Mouse (Mus musculus) T-helper 2 cell (primary cell): ENCODE measurements around the gene Wdr45.
"Not testable (repeated sequence)": the region's sequence is repeated elsewhere in the genome, so short reads cannot be mapped to it uniquely, and the experiment has no call there.

Experiments used
- in situ Hi-C: fragments of 300-600 bp; cut with MboI, MseI; formaldehyde crosslinking; loops from one replicate; pipeline ENCODE4 v1.15.1; 2025; ENCODE audit warnings: high pct_unique_total_duplicates

Wdr45 gene

DNA sequence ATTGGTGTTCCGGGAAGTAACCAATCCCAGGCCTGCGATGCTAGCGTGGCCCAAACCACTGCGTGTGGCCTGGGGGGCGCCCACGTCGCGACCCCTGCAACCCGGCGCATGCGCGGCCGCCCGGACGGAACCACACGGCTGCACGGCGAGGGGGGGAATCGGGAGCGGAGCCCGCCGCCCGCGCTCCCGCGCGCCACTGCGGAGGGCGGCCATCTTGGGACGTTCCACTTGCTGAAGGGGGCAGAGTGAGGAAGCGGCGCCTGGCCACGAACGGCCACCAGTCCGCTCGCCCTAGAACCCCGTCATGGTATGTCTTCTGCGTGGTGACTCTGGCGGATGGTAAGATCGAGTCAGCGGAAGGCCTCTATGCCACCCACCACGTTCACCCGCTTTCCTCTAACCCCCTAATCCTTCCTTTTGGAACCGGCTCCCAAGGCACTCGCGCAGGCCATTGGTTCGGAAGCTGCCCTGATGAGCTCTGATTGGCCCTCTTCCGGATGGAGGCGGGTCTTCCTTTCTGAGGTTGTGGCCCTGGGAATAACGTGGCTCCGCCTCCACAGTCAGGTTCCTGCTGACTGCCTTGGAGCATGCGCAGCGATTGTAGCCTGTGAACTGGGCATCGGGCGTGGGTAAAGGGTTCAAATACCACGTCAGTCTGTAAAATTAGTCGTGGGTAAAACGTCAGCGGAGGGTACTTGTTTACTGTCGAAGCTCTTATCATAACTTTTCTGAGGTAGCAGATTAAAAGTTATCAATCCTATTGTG lies at the start of gene Wdr45:
Wdr45 (plus strand) TSS at position 199 of the 765 bp plus-strand sequence.
- in situ Hi-C loops: not testable (repeated sequence)

DNA sequence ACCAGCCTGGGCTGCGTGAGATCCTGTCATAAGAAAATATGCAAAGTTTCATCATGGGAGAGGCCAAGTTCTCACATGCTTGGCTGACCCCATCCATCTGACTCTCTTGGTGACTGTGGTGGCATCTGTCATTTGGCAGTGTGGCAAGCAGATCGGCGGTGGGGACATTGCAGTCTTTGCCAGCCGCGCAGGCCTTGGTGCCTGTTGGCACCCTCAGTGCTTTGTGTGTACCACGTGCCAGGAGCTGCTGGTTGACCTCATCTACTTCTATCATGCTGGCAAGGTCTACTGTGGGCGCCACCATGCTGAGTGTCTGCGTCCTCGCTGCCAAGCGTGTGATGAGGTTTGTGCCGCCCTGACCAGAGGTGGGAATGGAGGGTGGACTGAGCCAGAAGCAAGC lies 49.3 kb upstream of the Wdr45 start:
- in situ Hi-C loops: no loop called here

DNA sequence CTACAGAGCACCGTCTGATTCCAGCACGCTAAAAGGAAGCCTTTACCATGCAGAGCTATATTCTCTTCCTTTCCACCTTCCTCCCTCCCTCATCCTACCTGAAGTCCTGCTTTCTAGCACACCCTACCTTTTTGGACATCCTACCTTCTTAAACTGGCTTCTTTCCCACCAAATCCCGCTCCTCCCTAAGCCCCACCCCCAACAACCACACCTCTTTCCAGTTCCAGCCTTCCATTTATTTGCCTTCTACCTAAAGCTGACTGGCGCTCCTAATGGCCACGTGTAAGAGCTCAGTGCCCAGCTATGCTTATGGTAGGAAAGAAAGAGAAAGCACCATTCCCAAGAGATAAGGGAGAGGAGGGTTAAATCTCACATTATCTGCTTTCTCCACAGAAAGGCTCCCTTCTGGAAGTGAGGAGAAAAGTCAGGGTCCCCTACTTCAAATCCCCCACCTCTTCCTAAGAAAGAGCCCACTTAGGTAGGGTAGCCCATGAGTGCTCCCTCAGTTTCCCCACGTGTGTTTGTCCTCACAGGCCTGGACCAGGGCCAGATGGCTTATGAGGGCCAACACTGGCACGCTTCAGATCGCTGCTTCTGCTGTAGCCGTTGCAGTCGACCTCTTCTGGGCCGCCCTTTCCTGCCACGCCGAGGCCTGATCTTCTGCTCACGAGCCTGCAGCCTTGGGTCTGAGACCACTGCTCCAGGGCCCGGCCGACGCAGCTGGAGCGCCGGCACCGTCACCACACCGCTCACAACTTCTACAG lies 48.2 kb upstream of the Wdr45 start:
- in situ Hi-C loops: no loop called here

DNA sequence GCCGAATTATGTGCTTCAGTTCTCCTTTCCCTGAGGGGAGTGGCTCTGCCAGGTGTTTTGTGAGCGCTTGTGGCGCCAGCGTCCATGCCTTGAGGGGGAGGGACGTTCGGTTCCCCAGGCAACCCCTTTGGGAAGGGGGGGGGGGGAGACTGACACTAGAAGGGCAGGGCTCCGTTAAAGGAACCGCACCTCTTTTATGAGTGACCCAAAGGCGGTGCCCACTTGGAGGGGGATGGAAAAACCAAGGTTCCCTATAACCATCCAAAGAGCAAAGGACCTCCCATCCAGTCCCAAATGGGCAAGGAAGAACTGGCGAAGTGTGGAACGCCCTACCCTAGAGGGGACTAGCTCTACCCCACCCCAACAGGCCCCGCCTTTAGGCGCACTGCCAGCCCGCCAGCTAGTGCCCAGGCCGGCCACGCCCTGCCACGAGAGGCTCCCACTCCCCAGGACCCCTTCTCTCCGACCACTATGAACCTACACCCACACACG lies 43.7 kb upstream of the Wdr45 start:
- in situ Hi-C loops: no loop called here

DNA sequence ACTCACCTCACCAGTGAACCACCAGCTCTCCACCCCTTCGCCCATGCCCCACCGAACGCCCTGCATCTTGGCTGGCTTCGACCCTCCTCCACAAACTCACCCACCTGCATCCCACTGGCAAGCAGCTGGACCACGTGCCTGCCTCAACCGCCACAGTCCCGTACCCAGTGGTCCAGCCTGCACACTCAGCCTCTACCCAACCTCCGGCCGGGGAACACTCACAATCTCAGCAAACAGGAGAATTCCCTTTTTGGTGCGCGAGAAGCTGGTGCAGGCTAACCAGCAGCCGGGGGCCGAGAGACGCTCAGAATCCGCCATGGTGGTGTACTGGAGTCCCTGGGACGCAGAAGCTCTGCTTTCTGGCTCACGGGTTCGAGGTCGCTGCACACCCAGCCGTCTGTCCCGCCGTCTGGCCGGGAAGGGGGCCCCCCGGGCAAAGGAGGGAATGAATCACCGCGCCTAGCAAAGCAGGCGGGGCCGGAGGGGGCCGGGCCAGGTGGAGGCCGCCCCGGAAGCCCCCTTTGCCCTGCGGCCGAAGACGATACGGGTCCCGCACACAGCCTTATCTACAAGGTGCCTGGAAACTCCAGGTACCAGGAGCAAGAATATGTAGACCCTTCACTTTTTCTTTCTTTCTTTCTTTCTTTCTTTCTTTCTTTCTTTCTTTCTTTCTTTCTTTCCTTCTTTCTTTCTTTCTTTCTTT lies 43.1 kb upstream of the Wdr45 start, which contains the start of gene Plp2:
Plp2 (minus strand) TSS at position 470 of the 703 bp plus-strand sequence.
- in situ Hi-C loops: no loop called here

DNA sequence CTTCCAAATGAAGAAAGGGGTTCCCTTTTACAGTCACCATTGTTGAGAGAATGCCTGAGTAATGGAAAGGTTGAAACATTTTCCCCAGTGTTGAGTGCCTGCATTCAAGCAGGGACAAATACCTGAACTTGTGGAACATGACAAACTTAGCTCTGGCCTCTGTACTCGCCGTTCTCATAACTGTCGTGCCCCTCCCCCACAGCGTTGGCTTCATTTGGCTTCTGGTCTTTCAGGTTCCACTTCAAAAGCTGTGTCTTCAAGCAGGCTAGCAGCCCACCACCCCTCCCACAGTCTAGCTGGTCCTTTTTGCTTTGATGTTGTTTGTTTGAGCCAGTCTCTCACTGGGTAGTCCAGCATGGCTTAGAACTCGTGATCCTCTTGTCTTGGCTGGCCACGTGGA lies 41.4 kb upstream of the Wdr45 start:
- in situ Hi-C loops: no loop called here

DNA sequence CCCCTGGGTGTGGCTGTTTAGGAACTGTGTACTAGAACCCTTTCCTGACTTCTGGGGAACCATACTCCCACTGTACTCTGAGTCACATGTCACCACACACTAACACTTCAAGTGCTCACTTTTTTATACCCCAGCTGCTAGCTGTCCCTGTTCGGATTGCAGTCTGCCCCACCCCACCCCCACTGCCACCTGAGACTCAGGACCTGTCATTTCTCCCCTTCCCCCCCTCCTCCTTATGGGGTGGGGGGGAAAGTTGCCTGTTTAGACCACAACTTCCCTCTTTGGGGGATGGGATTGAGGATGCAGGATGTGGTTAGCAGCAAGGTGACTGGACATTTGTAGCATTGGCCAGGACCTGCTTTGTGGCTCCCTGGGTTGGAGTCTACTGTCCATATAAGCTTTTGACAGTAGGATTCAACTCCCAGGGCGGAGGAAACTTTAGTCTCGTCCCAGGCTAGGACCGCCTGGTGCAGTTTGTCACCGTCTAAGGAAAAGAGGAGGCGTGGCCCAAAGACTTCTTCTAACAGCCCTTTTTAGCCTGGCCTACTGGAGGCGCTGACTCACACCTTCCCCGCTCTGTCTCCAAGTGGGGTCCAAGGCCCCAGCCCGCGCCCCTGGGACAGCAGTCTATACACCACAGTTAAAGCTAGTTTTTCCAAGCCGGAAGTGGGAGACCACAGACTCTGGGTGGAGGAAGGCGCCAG lies 40.4 kb upstream of the Wdr45 start:
- in situ Hi-C loops: no loop called here

DNA sequence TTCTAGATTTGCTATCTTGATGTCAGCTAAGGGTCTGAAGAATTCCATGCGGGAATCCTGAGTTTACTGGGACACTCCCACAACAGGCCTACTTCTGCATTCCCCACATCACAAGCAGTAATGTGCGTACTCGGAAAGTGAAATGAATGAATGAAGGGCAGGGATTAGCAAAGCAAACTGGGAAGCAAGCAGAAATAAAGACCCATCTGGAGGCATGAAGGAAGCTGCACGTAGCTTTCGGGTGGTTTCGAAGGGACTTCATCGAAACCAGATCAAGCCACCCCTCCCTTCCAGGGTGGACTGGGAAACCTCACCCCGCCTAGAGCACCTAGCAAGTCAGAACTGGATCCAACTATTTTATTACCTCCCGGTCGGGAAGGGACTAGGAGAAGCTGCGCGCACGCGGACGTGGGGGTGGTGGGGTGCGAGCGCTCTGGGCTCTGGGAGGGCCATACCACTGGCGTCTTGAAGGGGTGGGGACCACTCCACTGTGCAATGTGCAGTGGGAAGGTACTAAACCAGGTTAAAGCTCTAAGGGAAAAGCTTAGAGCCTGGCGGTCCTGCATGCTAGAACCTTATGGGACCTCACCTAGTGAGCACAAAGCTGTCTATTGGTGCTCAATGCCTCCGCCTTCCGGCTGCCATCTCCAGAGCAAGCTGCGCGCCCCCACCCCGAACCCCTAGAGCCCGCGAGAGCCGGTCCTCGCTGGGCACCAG lies 39.7 kb upstream of the Wdr45 start:
- in situ Hi-C loops: no loop called here

DNA sequence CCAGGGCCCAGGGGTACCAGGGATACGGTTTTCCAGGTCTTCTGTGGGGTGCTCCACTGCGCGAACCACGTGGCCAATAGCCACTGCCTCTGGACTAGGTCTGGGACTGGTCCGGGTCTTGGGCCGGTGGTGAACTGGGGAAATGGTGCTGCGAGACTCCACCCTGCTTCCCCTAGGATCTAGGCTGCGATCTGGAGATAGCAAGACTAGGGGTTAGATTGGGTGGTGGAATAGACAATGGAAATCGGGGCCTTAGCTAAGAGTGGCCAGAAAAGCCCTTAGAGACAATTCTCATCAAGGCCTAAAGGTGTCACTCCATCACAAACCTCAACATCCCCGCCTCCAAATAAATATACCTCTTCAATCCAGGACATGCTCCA lies 39.1 kb upstream of the Wdr45 start:
- in situ Hi-C loops: loop anchor here (5.0 kb wide), 1 partner anchor 33 kb away; no protein-coding TSS in a partner anchor

DNA sequence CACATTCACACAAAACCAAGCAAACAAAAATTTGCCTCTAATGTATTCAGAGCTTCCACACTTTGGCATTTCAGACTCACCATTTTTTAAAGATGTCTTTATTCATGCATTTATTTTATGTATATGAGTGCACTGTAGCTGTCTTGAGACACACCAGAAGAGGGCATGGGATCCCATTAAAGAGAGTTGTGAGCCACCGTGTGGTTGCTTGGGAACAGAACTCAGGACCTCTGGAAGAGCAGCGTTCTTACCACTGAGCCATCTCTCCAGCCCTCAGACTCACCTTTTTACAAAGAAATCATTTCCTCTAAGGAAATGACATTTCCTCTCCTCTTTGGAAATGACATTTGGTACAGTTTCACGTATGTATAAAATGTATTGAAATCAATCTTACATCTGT lies 35.1 kb upstream of the Wdr45 start:
- in situ Hi-C loops: loop anchor here (5.0 kb wide), 1 partner anchor 37 kb away; no protein-coding TSS in a partner anchor

DNA sequence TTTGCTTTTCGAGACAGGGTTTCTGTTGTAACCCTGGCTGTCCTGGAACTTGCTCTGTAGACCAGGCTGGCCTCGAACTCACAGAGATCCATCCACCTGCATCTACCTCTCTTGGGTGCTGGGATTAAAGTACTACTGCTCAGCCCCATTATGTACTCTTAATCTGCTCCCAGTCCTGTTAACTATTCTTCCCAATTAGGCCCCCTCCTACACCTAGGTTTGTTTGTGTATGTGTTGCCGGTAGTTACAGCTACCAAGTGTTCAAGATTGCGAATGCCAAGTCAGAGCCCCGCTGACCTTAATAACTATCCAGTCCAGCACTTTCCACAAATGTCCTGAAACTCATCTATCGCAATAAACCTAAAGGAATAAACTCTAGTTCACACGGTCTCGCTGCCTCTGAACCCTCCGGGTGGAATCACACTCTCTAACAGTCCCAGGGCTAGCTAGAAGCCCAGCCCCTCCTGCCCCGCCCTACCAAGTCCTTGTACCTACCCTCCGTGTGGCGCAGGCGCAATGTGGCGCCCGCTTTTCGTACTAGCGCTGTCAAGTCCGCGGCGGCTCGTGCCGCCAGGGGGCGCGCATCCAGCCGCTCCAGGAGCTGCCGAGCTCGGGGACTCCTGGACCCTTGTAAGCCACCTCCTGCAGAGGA lies 34.6 kb upstream of the Wdr45 start:
- in situ Hi-C loops: loop anchor here (5.0 kb wide), 1 partner anchor 37 kb away; no protein-coding TSS in a partner anchor

DNA sequence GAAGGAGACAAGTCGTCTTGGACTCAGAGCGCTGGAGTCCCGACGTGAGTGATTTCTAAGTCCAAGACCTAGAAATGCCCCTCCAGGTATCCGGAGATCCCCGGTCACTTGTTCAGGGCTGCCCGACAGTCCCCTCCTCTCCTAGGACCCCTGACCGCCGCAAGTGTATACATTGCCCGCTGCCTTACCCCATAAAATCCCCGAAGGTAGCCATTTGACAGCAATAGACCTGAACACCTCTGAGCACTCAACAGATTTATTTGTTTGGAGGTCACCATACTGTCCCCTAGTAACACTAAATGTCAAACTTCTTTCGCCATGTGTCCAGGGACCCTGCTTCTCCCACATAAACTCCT lies 34.1 kb upstream of the Wdr45 start:
- in situ Hi-C loops: no loop called here

DNA sequence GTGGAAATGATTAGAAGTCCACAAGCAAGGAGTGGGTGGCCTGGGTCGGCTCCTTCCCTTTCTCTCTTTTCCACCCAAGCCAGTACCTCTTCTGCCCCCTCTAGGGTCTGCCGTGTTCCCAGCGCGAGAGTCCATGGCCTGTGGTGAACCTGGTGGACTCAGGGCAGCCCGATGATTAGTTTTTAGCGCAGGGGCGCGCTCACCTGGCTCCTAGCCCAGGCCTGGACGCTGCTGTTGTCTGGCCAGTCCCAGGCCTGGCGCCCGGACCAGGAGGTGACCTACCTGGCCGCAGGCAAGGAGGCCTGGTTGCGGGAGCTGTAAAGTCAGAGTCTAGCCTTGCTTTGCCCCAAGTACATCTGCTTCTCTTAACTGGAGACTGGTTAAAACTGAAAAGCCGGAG lies 33.3 kb upstream of the Wdr45 start, which contains the start of gene Magix:
Magix (minus strand) TSS at position 388 of the 400 bp plus-strand sequence.
- in situ Hi-C loops: no loop called here

DNA sequence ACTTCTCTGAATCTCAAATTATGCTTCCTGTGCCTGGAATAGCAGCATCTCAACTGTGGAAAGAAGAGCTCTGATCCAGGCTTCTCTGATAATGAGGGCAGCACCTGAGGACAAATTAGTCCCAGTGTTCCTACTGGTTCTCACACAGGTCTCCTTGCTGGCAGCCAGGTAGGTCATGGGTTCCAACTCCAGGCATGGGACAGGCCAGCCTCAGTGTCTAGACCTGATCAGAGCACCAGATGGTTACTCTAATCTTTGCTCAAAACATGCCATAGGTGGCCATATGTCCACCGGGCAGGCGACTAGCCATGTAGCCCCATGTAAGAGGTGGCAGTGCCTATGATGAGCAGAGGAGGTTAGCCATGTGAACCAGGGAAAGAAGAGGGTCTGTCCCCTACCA lies 25.8 kb upstream of the Wdr45 start:
- in situ Hi-C loops: no loop called here

DNA sequence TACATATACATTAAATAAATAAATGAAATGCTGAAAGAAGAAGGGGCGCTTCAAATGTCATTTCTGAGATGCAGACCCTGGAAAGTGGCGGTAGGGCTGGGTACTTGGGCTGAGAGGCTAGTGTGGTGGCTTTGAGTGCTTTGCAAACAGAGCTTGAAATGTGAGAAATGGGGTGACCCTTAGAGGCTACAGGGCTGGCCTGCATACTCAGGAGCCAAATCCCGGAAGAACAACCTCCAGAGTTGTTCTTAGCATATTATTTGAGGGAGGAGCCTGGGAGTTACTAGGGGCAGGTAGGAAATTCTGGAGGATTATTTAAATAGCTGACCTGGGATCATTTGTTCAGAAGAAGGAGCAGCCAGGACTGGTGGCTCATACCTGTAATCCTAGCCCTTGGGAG lies 23.6 kb upstream of the Wdr45 start:
- in situ Hi-C loops: no loop called here

DNA sequence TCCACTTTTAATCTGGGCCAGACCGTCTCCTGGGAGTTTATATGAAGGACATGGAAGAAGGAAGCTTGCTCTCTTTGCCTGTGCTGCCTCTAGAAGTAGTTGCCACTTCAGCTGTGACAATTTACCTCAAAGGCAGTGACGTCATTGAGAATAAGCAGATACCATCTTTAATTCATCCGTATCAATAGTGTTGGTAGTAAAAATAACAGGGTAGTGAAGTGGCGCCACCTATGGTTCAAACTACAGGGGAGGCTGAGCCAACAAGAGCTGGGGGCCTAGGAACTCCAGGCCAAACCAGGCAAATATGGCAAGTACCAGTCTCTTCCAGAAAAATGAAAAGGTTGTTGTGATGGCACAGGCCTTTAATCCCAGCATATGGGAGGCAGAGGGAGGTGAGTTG lies 21.3 kb upstream of the Wdr45 start:
- in situ Hi-C loops: no loop called here

DNA sequence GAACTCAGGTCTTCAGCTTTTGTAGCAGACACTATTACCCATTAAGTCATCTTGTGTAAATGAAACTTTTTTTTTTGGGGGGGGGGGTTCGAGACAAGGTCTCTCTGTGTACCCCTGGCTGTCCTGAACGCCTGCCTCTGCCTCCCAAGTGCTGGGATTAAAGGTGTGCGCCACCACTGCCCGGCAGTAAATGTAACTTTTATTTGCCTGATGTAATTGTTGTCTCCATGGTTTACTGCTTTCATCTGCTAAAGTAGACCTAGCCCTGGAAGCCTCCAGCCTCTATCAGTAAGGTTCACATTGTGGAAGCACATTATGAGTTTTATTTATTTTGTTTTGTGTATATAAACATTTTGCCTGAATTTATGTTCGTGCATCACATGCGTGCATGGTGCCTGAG lies 17.6 kb upstream of the Wdr45 start:
- in situ Hi-C loops: no loop called here

DNA sequence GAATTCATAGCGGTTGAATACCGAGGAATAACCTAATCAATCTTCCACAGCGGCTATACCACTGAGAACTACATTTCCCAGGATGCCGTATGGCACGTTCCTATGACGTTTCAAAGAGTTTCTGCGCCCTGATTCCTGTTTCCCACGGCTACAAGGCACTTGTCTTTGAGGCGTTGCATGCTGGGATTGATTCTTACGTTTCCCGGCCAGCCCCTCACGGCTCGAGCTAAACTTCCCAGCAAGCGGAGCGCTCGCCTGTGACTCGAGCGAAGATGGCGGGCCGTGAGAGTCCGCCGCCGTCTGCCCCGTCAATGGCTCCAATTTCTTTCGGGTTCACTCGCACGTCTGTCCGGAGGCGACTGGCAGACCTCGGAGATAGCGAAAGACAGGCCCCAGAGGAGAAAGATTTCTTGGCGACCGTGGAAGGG lies 17.2 kb upstream of the Wdr45 start, which contains the start of gene Gpkow:
Gpkow (plus strand) TSS at position 178 of the 428 bp plus-strand sequence.
- in situ Hi-C loops: no loop called here

DNA sequence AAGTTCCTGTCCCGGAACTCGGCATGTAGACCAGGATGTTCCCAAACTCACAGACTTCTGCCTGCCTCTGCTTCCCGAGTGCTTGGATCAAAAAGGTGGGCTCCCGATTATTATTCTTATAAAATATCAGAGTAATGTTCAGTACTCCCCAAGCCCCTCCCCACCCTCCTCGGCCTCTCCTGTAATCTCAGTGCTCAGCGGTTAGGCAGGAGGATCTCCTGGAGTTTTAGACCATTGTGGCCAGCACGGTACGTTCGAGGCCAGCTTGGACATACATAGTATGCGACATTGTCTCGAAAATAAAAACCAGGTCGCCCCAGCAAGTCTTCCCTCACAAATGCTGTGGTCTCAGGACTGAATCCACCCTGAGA lies 384 bp upstream of the Wdr45 start:
- in situ Hi-C loops: not testable (repeated sequence)

DNA sequence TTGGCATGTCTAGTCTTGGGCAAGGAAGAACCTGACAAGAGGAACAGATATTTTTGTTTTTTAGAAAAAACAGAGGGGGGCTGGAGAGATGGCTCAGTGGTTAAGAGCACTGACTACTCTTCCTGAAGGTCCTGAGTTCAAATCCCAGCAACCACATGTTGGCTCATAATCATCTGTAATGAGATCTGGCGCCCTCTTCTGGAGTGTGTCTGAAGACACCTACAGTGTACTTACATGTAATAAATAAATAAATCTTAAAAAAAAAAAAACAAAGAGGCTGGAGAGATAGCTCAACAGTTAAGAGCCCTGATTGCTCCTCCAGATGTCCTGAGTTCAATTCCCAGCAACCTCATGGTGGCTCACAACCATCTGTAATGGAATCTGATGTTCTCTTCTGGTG lies 1.9 kb downstream of the Wdr45 start:
- in situ Hi-C loops: not testable (repeated sequence)
